Mouse (Mus musculus) adrenal gland, postnatal 0 days (tissue): Measurements from ENCODE around the gene Usp32. TPM values are rescaled to one million over a fixed set of nuclear protein-coding genes. Genes with fewer than 3 reads are reported as not detected.

ENCODE experiments used
- polyA plus RNA-seq: library from polyadenylated mRNA; unstranded; fragments of >200 nt; fragmentation: Nextera tagmentation; extraction: Ambion mirVana; gene quantifications from 2 replicates; pipeline ENCODE4 v1.2.1, GENCODE M21; 2015

Usp32 gene
- 4.0 and 6.7 TPM in 2 replicates for polyA plus RNA-seq

DNA sequence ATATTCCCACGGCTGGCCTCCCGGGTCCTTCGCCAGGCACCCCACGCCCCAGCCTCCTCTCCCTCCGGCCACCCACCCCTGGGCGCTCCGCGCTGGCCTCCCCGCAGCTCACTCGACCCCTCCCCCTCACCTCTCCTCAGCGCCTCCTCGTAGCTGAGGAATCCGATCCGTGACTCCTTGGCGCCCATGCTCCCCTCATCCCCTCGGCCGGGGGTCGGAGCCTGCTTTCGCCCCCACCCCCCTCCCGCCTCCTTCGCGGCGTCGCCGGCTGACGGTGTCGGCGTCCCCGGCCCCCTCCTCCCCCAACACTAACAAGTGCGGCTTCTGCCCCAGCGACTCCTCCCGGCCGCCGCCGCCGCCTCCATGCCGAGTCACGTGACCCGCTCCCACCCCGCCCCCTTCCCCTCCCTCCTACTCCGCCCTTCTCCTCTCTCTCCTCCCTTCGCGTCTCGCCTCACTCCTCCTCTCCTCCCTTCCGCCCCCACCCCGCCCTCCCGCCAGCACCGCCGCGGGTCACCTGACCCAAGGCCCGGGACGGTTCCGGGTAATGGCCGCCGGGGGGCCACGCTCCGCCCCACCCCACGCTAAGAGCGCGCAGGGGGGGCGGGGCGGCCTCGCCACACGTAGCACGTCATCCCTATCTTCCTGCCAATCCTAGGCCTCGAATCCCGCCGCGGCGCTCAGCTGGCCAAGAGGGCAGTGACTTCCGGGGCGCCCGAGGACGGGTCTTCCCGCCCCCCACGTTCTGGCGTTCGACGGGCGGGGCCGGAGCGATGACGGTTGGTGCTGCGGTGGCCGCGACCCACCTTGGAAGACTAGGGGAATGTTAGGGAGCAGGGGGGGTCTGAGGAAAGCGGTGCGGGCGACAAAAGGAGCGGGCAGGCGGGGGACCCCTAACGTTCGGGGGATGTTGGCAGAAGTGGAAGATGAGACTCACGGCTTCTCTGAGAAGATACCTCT lies at the start of gene Usp32:
Gene Usp32, minus strand, starts transcription at position 581 of the 960 bp plus-strand sequence.

GRCm38 (mm10) chr11:85170058-85170740 lies 30.2 kb upstream of the Usp32 start, which contains the start of gene 1700125H20Rik:
Gene 1700125H20Rik, plus strand, starts transcription at chr11:85170404.

GRCm38 (mm10) chr11:84957591-84958270 lies 182.2 kb downstream of the Usp32 start, which contains the start of gene Car4:
Gene Car4, plus strand, starts transcription at chr11:84957786.

Other genes with a start within 250 kb of the Usp32 start
- 63.0 and 117 TPM in 2 replicates for gene Znhit3, start 223.8 kb downstream of the Usp32 start, polyA plus RNA-seq
- gene Car4, start 182.4 kb downstream of the Usp32 start, polyA plus RNA-seq: 0.93 and 3.2 TPM in 2 replicates
- 22.9 and 28.7 TPM in 2 replicates for gene 1700125H20Rik, start 30.2 kb upstream of the Usp32 start, polyA plus RNA-seq
- 25.3 and 36.6 TPM in 2 replicates for gene Appbp2, start 95.0 kb upstream of the Usp32 start, polyA plus RNA-seq
- gene Ppm1d, start 171.1 kb upstream of the Usp32 start, polyA plus RNA-seq: 13.3 and 18.0 TPM in 2 replicates
- 23.6 and 32.1 TPM in 2 replicates for gene Bcas3, start 213.0 kb upstream of the Usp32 start, polyA plus RNA-seq